Mouse (Mus musculus): ENCODE measurements around the gene Gbp6.
"Not testable (repeated sequence)": the region's sequence is repeated elsewhere in the genome, so short reads cannot be mapped to it uniquely, and the experiment has no call there.

DNA sequence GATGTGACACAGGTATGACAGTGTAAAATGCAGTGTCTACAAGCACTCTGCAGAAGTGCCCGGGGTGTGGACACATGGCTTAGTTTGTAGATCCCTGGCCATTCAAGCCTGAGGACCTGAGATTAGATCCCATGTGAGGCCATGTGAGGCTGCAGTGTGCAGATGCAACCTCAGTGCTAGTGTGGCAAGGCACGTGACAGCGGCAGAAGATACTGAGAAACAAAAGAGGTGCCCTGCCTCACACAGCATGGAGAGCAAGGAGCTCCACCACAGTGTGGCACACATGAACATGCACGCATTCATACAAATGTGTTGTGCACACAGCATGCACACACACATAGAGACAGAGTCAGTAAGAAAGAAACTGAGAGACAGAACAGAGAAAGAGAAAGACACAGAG, 12.2 kb upstream of the Gbp6 start:
- not testable (repeated sequence) for TF ChIP-seq CTCF, EP300 (IDR thresholded peaks at IDR 0.05)

All from lung, postnatal 0 days (tissue).